8 mouse cellular contexts compared by ENCODE assay signal in genomic region chr7:27360749-27361148, GRCm38 (mm10). TPM values are rescaled to one million over a fixed set of nuclear protein-coding genes. Genes with fewer than 3 reads are reported as not detected.
A peak's percentile ranks its signal among the peaks of the same experiment; 100 is the strongest.
DNase-seq lines count a peak whose midpoint lies in the region; ATAC-seq and TF ChIP-seq lines count a peak whose summit lies in the region.

No protein-coding gene starts in this region.

- H3K27me3 ChIP-seq in heart, embryonic 14.5 days (ENCODE audit: control insufficient read depth, insufficient read depth, low read length) = peaks cover 32% of the 10 kb centered on the region
- peaks cover 26% of the 10 kb centered on the region for H3K27me3 ChIP-seq in E14TG2a.4 (ENCODE audit: insufficient read depth, low read length)
- peaks cover 45% of the 10 kb centered on the region for H3K27me3 ChIP-seq in forebrain, embryonic 14.5 days (replicated peaks; ENCODE audit: control insufficient read depth, insufficient read depth, low read length)
- H3K27me3 ChIP-seq in liver, embryonic 14.5 days (ENCODE audit: control insufficient read depth, insufficient read depth, low read length) = peaks cover 38% of the 10 kb centered on the region

- peaks cover 8 to 16% of the 10 kb centered on the region in 2 experiments for H3K4me1 ChIP-seq in heart, embryonic 14.5 days (ENCODE audit: control insufficient read depth in 2 of 2, insufficient read depth in 2 of 2, low read length in 2 of 2)
- peaks cover 81% of the 10 kb centered on the region for H3K4me1 ChIP-seq in E14TG2a.4 (replicated peaks; ENCODE audit: low read depth, low read length)
- H3K4me1 ChIP-seq in forebrain, embryonic 14.5 days (ENCODE audit: control insufficient read depth, insufficient read depth, low read length) = peaks cover 6% of the 10 kb centered on the region; the same call in 1 of the 2 replicates
- peaks cover 6 to 24% of the 10 kb centered on the region in 2 experiments for H3K4me1 ChIP-seq in liver, embryonic 14.5 days (replicated peaks; ENCODE audit: control insufficient read depth in 2 of 2, insufficient read depth in 2 of 2, low read length in 1 of 2)

- H3K36me3 ChIP-seq in heart, embryonic 14.5 days (ENCODE audit: control insufficient read depth, insufficient read depth, low read length) = no peaks in the 10 kb centered on the region
- 0 out of 2 replicates have a peak, but pooled peaks cover 9% of the 10 kb centered on the region for H3K36me3 ChIP-seq in E14TG2a.4 (ENCODE audit: insufficient read depth, low read length)
- no peaks in the 10 kb centered on the region for H3K36me3 ChIP-seq in forebrain, embryonic 14.5 days (ENCODE audit: control insufficient read depth, insufficient read depth, low read length)
- H3K36me3 ChIP-seq in liver, embryonic 14.5 days (replicated peaks; ENCODE audit: control insufficient read depth, insufficient read depth, low read depth) = no peaks in the 10 kb centered on the region

- intact Hi-C loops in heart, postnatal 36 days (cut with DNase I) = no loop called here

- no peak overlapping the region for H3K9ac ChIP-seq in heart, embryonic 14.5 days (ENCODE audit: low read length)
- H3K9ac ChIP-seq in forebrain, embryonic 14.5 days (ENCODE audit: low read length) = no peak overlapping the region
- no peak overlapping the region for H3K9ac ChIP-seq in liver, embryonic 14.5 days (replicated peaks)

- no peak overlapping the region for H3K27ac ChIP-seq in heart, embryonic 14.5 days (replicated peaks in 1 of 2; ENCODE audit: control insufficient read depth in 1 of 2, insufficient read depth in 1 of 2, low read depth in 2 of 2, low read length in 2 of 2)
- no peak overlapping the region for H3K27ac ChIP-seq in forebrain, embryonic 14.5 days (ENCODE audit: low read depth, low read length)
- no peak overlapping the region for H3K27ac ChIP-seq in liver, embryonic 14.5 days

- TF ChIP-seq CTCF in E14TG2a.4 (conservative IDR thresholded peaks at IDR 0.05; ENCODE audit: low read length) = no peak
- TF ChIP-seq CTCF in liver, embryonic 14.5 days (IDR thresholded peaks at IDR 0.05; ENCODE audit: low read depth) = no peak

- TF ChIP-seq EP300 in liver, embryonic 14.5 days (IDR thresholded peaks at IDR 0.05; ENCODE audit: low read depth) = no peak

- DNase-seq in heart, postnatal 36 days = no peak
- DNase-seq in forebrain, embryonic 14.5 days (ENCODE audit: low spot score) = no peak
- DNase-seq in liver, embryonic 14.5 days (ENCODE audit: low read depth in 3 of 3, low spot score in 3 of 3) = no peak
- no peak for DNase-seq in right cerebral cortex, postnatal 25 days
- no peak for DNase-seq in right cerebral cortex, postnatal 36 days (ENCODE audit: low spot score in 2 of 2)
- DNase-seq in layer of hippocampus, adult 11-12 months (ENCODE audit: low spot score) = no peak

- peak overlapping the region in 1 of 2 experiments; percentile 14; a peak in 1 of 4 replicates for H3K4me3 ChIP-seq in heart, embryonic 14.5 days (ENCODE audit: control insufficient read depth in 1 of 2, insufficient read depth in 1 of 2, low read depth in 1 of 2, low read length in 2 of 2)
- H3K4me3 ChIP-seq in E14TG2a.4 (replicated peaks; ENCODE audit: low read length) = peak overlapping the region; percentile 86
- 0 out of 2 replicates have a peak overlapping the region, but pooled peaks have one; percentile 48 for H3K4me3 ChIP-seq in forebrain, embryonic 14.5 days (ENCODE audit: low read depth, low read length)
- no peak overlapping the region for H3K4me3 ChIP-seq in liver, embryonic 14.5 days (ENCODE audit: insufficient read depth in 1 of 2, low read depth in 2 of 2, low read length in 2 of 2)

- WGBS in heart, embryonic 14.5 days = 49% methylated on average over 6 of the region's 6 CpGs
- WGBS in forebrain, embryonic 14.5 days = 54% methylated on average over 6 of the region's 6 CpGs
- WGBS in liver, embryonic 14.5 days (ENCODE audit: insufficient replicate concordance) = 51% methylated on average over 6 of the region's 6 CpGs

- peak overlapping the region; percentile 81 for H3K4me2 ChIP-seq in heart, embryonic 14.5 days (ENCODE audit: low read length)
- peak overlapping the region; percentile 64 for H3K4me2 ChIP-seq in forebrain, embryonic 14.5 days (ENCODE audit: low read length)
- peak overlapping the region; percentile 66; the same call in 1 of the 2 replicates for H3K4me2 ChIP-seq in liver, embryonic 14.5 days (ENCODE audit: low read depth)

- ATAC-seq in heart, embryonic 14.5 days (ENCODE audit: insufficient number of reproducible peaks, insufficient read depth, low FRiP score, low read depth) = no peak
- ATAC-seq in forebrain, embryonic 14.5 days = no peak
- no peak for ATAC-seq in liver, embryonic 14.5 days (ENCODE audit: insufficient read depth)

- H3K9me3 ChIP-seq in heart, embryonic 14.5 days (ENCODE audit: control insufficient read depth, low read length) = no peaks in the 10 kb centered on the region
- no peaks in the 10 kb centered on the region for H3K9me3 ChIP-seq in E14TG2a.4 (ENCODE audit: low read length)
- no peaks in the 10 kb centered on the region for H3K9me3 ChIP-seq in forebrain, embryonic 14.5 days (replicated peaks; ENCODE audit: control insufficient read depth, low read length)
- no peaks in the 10 kb centered on the region for H3K9me3 ChIP-seq in liver, embryonic 14.5 days (ENCODE audit: control insufficient read depth, low read length)

RNA-seq across cellular contexts. Expression of gene Gm20479, which starts 3.5 kb away (rescaled TPM):
- polyA plus RNA-seq in heart, embryonic 14.5 days (2014; fragmentation: Nextera tagmentation; extraction: Ambion mirVana) = not detected in 2 replicates
- not detected for total RNA-seq in heart, postnatal 36 days (2021)
- 0.38 TPM in 1 of 2 replicates, not detected in the other for polyA plus RNA-seq in forebrain, embryonic 14.5 days (2014; fragmentation: Nextera tagmentation; extraction: Ambion mirVana)
- 0.09 and 0.40 TPM in 2 replicates for polyA plus RNA-seq in liver, embryonic 14.5 days (2012; rRNA removed)
- polyA plus RNA-seq in liver, embryonic 14.5 days (2014; fragmentation: Nextera tagmentation; extraction: Ambion mirVana) = not detected in 2 replicates

RNA-seq across cellular contexts. Expression of gene Shkbp1, which starts 4.9 kb away (rescaled TPM):
- polyA plus RNA-seq in heart, embryonic 14.5 days (2014; fragmentation: Nextera tagmentation; extraction: Ambion mirVana) = 18.3 and 22.0 TPM in 2 replicates
- total RNA-seq in heart, postnatal 36 days (2021) = 1 to 10 TPM; 6.5 to 7.5 TPM
- polyA plus RNA-seq in forebrain, embryonic 14.5 days (2014; fragmentation: Nextera tagmentation; extraction: Ambion mirVana) = 52.4 and 66.4 TPM in 2 replicates
- 19.1 and 24.7 TPM in 2 replicates for polyA plus RNA-seq in liver, embryonic 14.5 days (2012; rRNA removed)
- polyA plus RNA-seq in liver, embryonic 14.5 days (2014; fragmentation: Nextera tagmentation; extraction: Ambion mirVana) = 11.8 and 15.1 TPM in 2 replicates

RNA-seq across cellular contexts. Expression of gene Ltbp4, which starts 23.3 kb away (rescaled TPM):
- 47.7 and 55.1 TPM in 2 replicates for polyA plus RNA-seq in heart, embryonic 14.5 days (2014; fragmentation: Nextera tagmentation; extraction: Ambion mirVana)
- total RNA-seq in heart, postnatal 36 days (2021) = 100 to 1,000 TPM; 207 to 236 TPM
- 8.0 and 11.0 TPM in 2 replicates for polyA plus RNA-seq in forebrain, embryonic 14.5 days (2014; fragmentation: Nextera tagmentation; extraction: Ambion mirVana)
- 5.2 and 5.5 TPM in 2 replicates for polyA plus RNA-seq in liver, embryonic 14.5 days (2012; rRNA removed)
- 2.5 and 3.0 TPM in 2 replicates for polyA plus RNA-seq in liver, embryonic 14.5 days (2014; fragmentation: Nextera tagmentation; extraction: Ambion mirVana)

Comparison
In these comparisons a context has a peak if more than half of its experiments do, and no peak if none do; other contexts are left out.
1. H3K4me3 ChIP-seq: peak in E14TG2a.4 (single experiment) and forebrain, embryonic 14.5 days (single experiment); none in liver, embryonic 14.5 days (0 of 2).
2. Peak in every context shown above with its lines, with median percentiles within 50 percentile points of each other: H3K4me2 ChIP-seq.